Mouse (Mus musculus): Measurements from ENCODE around the gene Ankrd44. TPM values are rescaled to one million over a fixed set of nuclear protein-coding genes. Genes with fewer than 3 reads are reported as not detected.
"Not testable (repeated sequence)": the region's sequence is repeated elsewhere in the genome, so short reads cannot be mapped to it uniquely, and the experiment has no call there.

The Ankrd44 gene
- polyA plus RNA-seq, 1 experiment: 5.2 TPM

DNA sequence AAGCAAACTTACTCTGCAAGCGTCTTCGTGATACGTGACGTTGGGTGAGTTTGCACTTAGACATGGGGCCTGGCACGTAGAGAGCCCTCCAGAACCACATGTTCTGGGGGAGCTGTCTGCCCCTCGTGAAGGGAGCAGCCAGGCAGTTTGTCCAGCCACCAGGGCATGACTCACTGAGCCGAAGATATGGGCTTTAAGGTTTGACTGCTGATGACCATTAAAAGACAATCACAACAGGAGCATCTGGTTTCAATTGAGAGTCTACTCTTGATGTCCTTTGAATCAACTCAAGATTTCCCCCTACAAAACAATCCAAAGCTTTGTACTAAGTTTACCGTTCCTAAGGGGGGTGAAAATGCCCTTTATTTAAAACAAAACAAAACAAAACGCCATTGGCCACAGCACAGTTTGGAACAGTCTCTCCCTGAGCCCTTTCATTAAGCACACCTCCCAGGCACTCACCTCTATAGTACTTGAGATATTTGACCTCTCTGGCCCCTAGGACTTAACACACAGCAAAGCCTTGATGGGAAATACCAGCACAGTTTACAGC lies 34.5 kb upstream of the Ankrd44 start:
- H3K27me3 ChIP-seq (ENCODE audit: control insufficient read depth, insufficient read depth, low read length, poor library complexity, severe bottlenecking): no peaks in the 10 kb centered on the region
- no peaks in the 10 kb centered on the region for H3K36me3 ChIP-seq (ENCODE audit: control insufficient read depth, insufficient read depth, low read length, poor library complexity, severe bottlenecking)
- H3K27ac ChIP-seq (ENCODE audit: insufficient read depth, low read length): no peak overlapping the region
- no peaks in the 10 kb centered on the region for H3K9me3 ChIP-seq (replicated peaks; ENCODE audit: control insufficient read depth, insufficient read depth, low read length, poor library complexity, severe bottlenecking)
- no peaks in the 10 kb centered on the region for H3K4me1 ChIP-seq (ENCODE audit: control insufficient read depth, insufficient read depth, low read length)
- H3K9ac ChIP-seq (ENCODE audit: low read depth, poor library complexity, severe bottlenecking): no peak overlapping the region
- H3K4me3 ChIP-seq (ENCODE audit: low read depth, low read length): no peak overlapping the region
- TF ChIP-seq CTCF (IDR thresholded peaks at IDR 0.05; ENCODE audit: low read depth, low read length): no peak
- no peak for TF ChIP-seq EP300 (IDR thresholded peaks at IDR 0.05; ENCODE audit: insufficient read depth, low read depth, low read length)
- TF ChIP-seq POLR2A (IDR thresholded peaks at IDR 0.05; ENCODE audit: insufficient read depth, low read length): no peak

DNA sequence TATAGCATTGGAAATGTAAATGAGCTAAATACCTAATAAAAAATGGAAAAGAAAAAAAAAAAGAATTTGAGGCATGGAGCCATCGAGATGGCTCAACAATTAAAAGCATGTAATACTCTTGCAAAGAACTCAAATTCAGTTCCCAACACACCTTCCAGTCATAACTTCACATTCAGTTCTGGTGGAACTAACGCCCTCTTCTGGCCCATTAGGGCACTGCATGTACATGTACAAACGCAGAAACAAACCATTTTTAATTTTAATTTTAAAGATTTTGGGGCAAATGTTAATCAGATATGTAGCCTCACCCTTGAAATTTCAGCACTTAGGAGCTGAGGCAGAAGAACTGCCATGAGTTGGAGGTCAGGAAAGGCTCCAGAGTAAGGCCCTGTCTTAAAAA lies 32.3 kb upstream of the Ankrd44 start:
- H3K27ac ChIP-seq (ENCODE audit: insufficient read depth, low read length): no peak overlapping the region
- no peak for TF ChIP-seq EP300 (IDR thresholded peaks at IDR 0.05; ENCODE audit: insufficient read depth, low read depth, low read length)
- no peak for TF ChIP-seq POLR2A (IDR thresholded peaks at IDR 0.05; ENCODE audit: insufficient read depth, low read length)
- TF ChIP-seq CTCF (IDR thresholded peaks at IDR 0.05; ENCODE audit: low read depth, low read length): no peak
- no peaks in the 10 kb centered on the region for H3K27me3 ChIP-seq (ENCODE audit: control insufficient read depth, insufficient read depth, low read length, poor library complexity, severe bottlenecking)
- no peaks in the 10 kb centered on the region for H3K36me3 ChIP-seq (ENCODE audit: control insufficient read depth, insufficient read depth, low read length, poor library complexity, severe bottlenecking)
- no peak overlapping the region for H3K4me3 ChIP-seq (ENCODE audit: low read depth, low read length)
- no peaks in the 10 kb centered on the region for H3K4me1 ChIP-seq (ENCODE audit: control insufficient read depth, insufficient read depth, low read length)
- no peaks in the 10 kb centered on the region for H3K9me3 ChIP-seq (replicated peaks; ENCODE audit: control insufficient read depth, insufficient read depth, low read length, poor library complexity, severe bottlenecking)
- H3K9ac ChIP-seq (ENCODE audit: low read depth, poor library complexity, severe bottlenecking): no peak overlapping the region

GRCm38 (mm10) chr1:54956995-54957394 lies 30.8 kb upstream of the Ankrd44 start:
- H3K27ac ChIP-seq (ENCODE audit: insufficient read depth, low read length); H3K9ac ChIP-seq (ENCODE audit: low read depth, poor library complexity, severe bottlenecking); H3K4me3 ChIP-seq (ENCODE audit: low read depth, low read length); H3K9me3 ChIP-seq (replicated peaks; ENCODE audit: control insufficient read depth, insufficient read depth, low read length, poor library complexity, severe bottlenecking); H3K27me3 ChIP-seq (ENCODE audit: control insufficient read depth, insufficient read depth, low read length, poor library complexity, severe bottlenecking); H3K4me1 ChIP-seq (ENCODE audit: control insufficient read depth, insufficient read depth, low read length); H3K36me3 ChIP-seq (ENCODE audit: control insufficient read depth, insufficient read depth, low read length, poor library complexity, severe bottlenecking): not testable (repeated sequence)

DNA sequence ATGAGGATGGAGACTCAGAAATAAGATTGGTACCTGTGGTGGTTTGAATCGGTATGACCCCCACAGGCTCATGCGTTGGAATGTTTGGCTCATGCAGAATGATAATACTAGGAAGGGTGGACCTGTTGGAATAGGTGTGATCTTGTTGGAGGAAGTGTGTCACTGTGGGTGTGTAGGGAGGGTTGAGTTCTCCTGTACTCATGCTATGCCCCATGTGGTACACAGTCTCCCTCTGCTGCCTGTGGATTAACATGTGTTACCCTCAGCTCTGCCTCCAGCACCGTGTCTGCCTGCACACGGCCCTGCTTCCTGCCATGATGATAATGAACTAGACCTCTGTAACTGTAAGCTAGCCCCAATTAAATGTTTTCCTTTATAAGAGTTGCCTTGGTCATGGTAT lies 28.7 kb upstream of the Ankrd44 start:
- no peak overlapping the region for H3K9ac ChIP-seq (ENCODE audit: low read depth, poor library complexity, severe bottlenecking)
- no peaks in the 10 kb centered on the region for H3K27me3 ChIP-seq (ENCODE audit: control insufficient read depth, insufficient read depth, low read length, poor library complexity, severe bottlenecking)
- TF ChIP-seq POLR2A (IDR thresholded peaks at IDR 0.05; ENCODE audit: insufficient read depth, low read length) (no peak), CTCF (IDR thresholded peaks at IDR 0.05; ENCODE audit: low read depth, low read length) (no peak), EP300 (IDR thresholded peaks at IDR 0.05; ENCODE audit: insufficient read depth, low read depth, low read length) (no peak)
- H3K4me1 ChIP-seq (ENCODE audit: control insufficient read depth, insufficient read depth, low read length): no peaks in the 10 kb centered on the region
- no peaks in the 10 kb centered on the region for H3K9me3 ChIP-seq (replicated peaks; ENCODE audit: control insufficient read depth, insufficient read depth, low read length, poor library complexity, severe bottlenecking)
- H3K27ac ChIP-seq (ENCODE audit: insufficient read depth, low read length): no peak overlapping the region
- no peaks in the 10 kb centered on the region for H3K36me3 ChIP-seq (ENCODE audit: control insufficient read depth, insufficient read depth, low read length, poor library complexity, severe bottlenecking)
- no peak overlapping the region for H3K4me3 ChIP-seq (ENCODE audit: low read depth, low read length)

DNA sequence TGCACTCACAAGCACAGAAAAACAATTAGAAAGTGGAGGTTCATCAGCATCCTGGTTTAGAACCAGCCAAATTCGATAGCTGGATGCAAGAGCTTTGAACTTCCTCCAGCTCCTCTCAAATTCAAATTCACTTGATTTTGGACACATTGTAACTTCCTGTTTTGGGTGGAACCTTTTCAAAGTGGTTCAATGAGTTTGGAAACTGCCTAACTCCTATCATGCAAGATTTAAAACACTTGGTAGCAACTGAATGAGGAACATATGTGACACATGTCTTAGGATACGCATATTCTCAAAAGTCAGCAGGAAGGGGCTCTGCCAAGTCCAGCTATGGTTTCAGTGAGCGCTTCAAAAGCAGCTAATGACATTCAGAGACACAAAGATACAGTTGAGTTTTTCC lies 18.5 kb upstream of the Ankrd44 start:
- Histone ChIP-seq H3K9me3 (replicated peaks; ENCODE audit: control insufficient read depth, insufficient read depth, low read length, poor library complexity, severe bottlenecking) (no peaks in the 10 kb centered on the region), H3K36me3 (ENCODE audit: control insufficient read depth, insufficient read depth, low read length, poor library complexity, severe bottlenecking) (no peaks in the 10 kb centered on the region), H3K27ac (ENCODE audit: insufficient read depth, low read length) (no peak overlapping the region), H3K4me1 (ENCODE audit: control insufficient read depth, insufficient read depth, low read length) (no peaks in the 10 kb centered on the region), H3K9ac (ENCODE audit: low read depth, poor library complexity, severe bottlenecking) (no peak overlapping the region), H3K4me3 (ENCODE audit: low read depth, low read length) (no peak overlapping the region), H3K27me3 (ENCODE audit: control insufficient read depth, insufficient read depth, low read length, poor library complexity, severe bottlenecking) (no peaks in the 10 kb centered on the region)
- TF ChIP-seq CTCF (IDR thresholded peaks at IDR 0.05; ENCODE audit: low read depth, low read length) (no peak), EP300 (IDR thresholded peaks at IDR 0.05; ENCODE audit: insufficient read depth, low read depth, low read length) (no peak)

DNA sequence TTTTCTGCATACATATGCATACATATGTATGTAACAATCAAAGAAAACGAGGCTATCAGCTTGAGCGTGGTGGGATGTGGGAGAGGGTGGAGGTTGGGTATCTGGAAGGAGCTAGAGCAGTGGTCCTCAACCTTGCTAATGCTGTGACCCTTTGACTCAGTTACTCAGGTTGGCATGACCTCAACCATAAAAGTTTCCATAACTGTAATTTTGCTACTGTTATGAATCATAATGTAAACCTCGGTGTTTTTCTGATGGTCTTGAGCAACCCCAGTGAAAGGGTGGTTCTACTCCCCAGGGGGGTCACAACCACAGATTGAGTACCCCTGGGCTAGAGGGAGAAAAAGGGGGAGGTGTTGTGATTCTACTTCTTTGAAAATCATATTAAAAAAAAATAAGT lies 9.3 kb upstream of the Ankrd44 start:
- H3K4me3 ChIP-seq (ENCODE audit: low read depth, low read length): no peak overlapping the region
- no peak overlapping the region for H3K27ac ChIP-seq (ENCODE audit: insufficient read depth, low read length)
- TF ChIP-seq EP300 (IDR thresholded peaks at IDR 0.05; ENCODE audit: insufficient read depth, low read depth, low read length) (no peak), POLR2A (IDR thresholded peaks at IDR 0.05; ENCODE audit: insufficient read depth, low read length) (no peak), CTCF (IDR thresholded peaks at IDR 0.05; ENCODE audit: low read depth, low read length) (no peak)
- H3K9ac ChIP-seq (ENCODE audit: low read depth, poor library complexity, severe bottlenecking): no peak overlapping the region
- H3K9me3 ChIP-seq (replicated peaks; ENCODE audit: control insufficient read depth, insufficient read depth, low read length, poor library complexity, severe bottlenecking): no peaks in the 10 kb centered on the region
- H3K27me3 ChIP-seq (ENCODE audit: control insufficient read depth, insufficient read depth, low read length, poor library complexity, severe bottlenecking): no peaks in the 10 kb centered on the region
- no peaks in the 10 kb centered on the region for H3K36me3 ChIP-seq (ENCODE audit: control insufficient read depth, insufficient read depth, low read length, poor library complexity, severe bottlenecking)
- H3K4me1 ChIP-seq (ENCODE audit: control insufficient read depth, insufficient read depth, low read length): no peaks in the 10 kb centered on the region

All from ES-Bruce4 (cell line).